ENCODE assay signal across 8 mouse cellular contexts in genomic region chr4:130574048-130574413, GRCm38 (mm10). TPM values are rescaled to one million over a fixed set of nuclear protein-coding genes. Genes with fewer than 3 reads are reported as not detected.
A peak's percentile ranks its signal among the peaks of the same experiment; 100 is the strongest.
DNase-seq lines count a peak whose midpoint lies in the region; ATAC-seq and TF ChIP-seq lines count a peak whose summit lies in the region.

Gene Nkain1 (minus strand): TSS chr4:130574173.

- H3K4me1 ChIP-seq in forebrain, postnatal 0 days (ENCODE audit: insufficient read depth), result peaks cover 20% of the 10 kb centered on the region
- H3K4me1 ChIP-seq in hindbrain, postnatal 0 days (ENCODE audit: insufficient read depth, low read length), result peaks cover 11% of the 10 kb centered on the region; the same call in 1 of the 2 replicates
- H3K4me1 ChIP-seq in midbrain, embryonic 15.5 days, result peaks cover 41% of the 10 kb centered on the region

- intact Hi-C loops in left cerebral cortex, postnatal 4 days (cut with DNase I), result no loop called here

- H3K9me3 ChIP-seq in forebrain, postnatal 0 days (ENCODE audit: low read length), result no peaks in the 10 kb centered on the region
- H3K9me3 ChIP-seq in hindbrain, postnatal 0 days (ENCODE audit: low read length), result no peaks in the 10 kb centered on the region
- H3K9me3 ChIP-seq in midbrain, embryonic 15.5 days, result no peaks in the 10 kb centered on the region

- no peak for TF ChIP-seq CTCF in forebrain, postnatal 0 days (IDR thresholded peaks at IDR 0.05; ENCODE audit: low read depth)
- no peak for TF ChIP-seq CTCF in hindbrain, postnatal 0 days (IDR thresholded peaks at IDR 0.05; ENCODE audit: low read depth)

- no peaks in the 10 kb centered on the region for H3K36me3 ChIP-seq in forebrain, postnatal 0 days (ENCODE audit: insufficient read depth)
- H3K36me3 ChIP-seq in hindbrain, postnatal 0 days (ENCODE audit: insufficient read depth, low read length), result no peaks in the 10 kb centered on the region
- H3K36me3 ChIP-seq in midbrain, embryonic 15.5 days (replicated peaks), result no peaks in the 10 kb centered on the region

- 10% methylated on average over 23 of the region's 41 CpGs for WGBS in forebrain, postnatal 0 days
- WGBS in hindbrain, postnatal 0 days, result 1% methylated on average over 9 of the region's 41 CpGs
- WGBS in midbrain, embryonic 15.5 days, result under 1% methylated on average over 24 of the region's 41 CpGs

- H3K4me3 ChIP-seq in forebrain, postnatal 0 days (ENCODE audit: low read depth, low read length), result peak within 1 kb of the TSS; percentile 84
- H3K4me3 ChIP-seq in hindbrain, postnatal 0 days (ENCODE audit: low read length), result peak within 1 kb of the TSS; percentile 83
- peak within 1 kb of the TSS; percentile 78 for H3K4me3 ChIP-seq in midbrain, embryonic 15.5 days

- H3K4me2 ChIP-seq in forebrain, postnatal 0 days (ENCODE audit: low read depth), result peak within 1 kb of the TSS; percentile 76
- H3K4me2 ChIP-seq in hindbrain, postnatal 0 days (ENCODE audit: low read depth, low read length), result peak within 1 kb of the TSS; percentile 78
- H3K4me2 ChIP-seq in midbrain, embryonic 15.5 days, result peak within 1 kb of the TSS; percentile 88

- peak within 1 kb of the TSS; percentile 92 for H3K9ac ChIP-seq in forebrain, postnatal 0 days
- peak within 1 kb of the TSS; percentile 80 for H3K9ac ChIP-seq in hindbrain, postnatal 0 days (replicated peaks; ENCODE audit: low read length)
- H3K9ac ChIP-seq in midbrain, embryonic 15.5 days, result peak within 1 kb of the TSS; percentile 93

- no peak for DNase-seq in frontal cortex, adult 2 months (ENCODE audit: extremely low spot score in 1 of 2, low spot score in 1 of 2)
- no peak for DNase-seq in frontal cortex, postnatal 25 days (ENCODE audit: low spot score in 2 of 2)
- no peak for DNase-seq in adrenal gland, adult 2 months
- peak; percentile 78 for DNase-seq in forebrain, postnatal 0 days
- DNase-seq in hindbrain, postnatal 0 days (ENCODE audit: low spot score), result peak; percentile 83
- DNase-seq in left cerebral cortex, postnatal 4 days, result peak; percentile 65
- no peak for DNase-seq in adipocyte (ENCODE audit: low spot score)

- peak; percentile 82 for ATAC-seq in forebrain, postnatal 0 days
- peak; percentile 66 for ATAC-seq in hindbrain, postnatal 0 days
- ATAC-seq in midbrain, embryonic 15.5 days (replicated peaks), result peak; percentile 83

- no peaks in the 10 kb centered on the region for H3K27me3 ChIP-seq in forebrain, postnatal 0 days (ENCODE audit: insufficient read depth, low read length)
- no peaks in the 10 kb centered on the region for H3K27me3 ChIP-seq in hindbrain, postnatal 0 days (ENCODE audit: insufficient read depth, low read length)
- H3K27me3 ChIP-seq in midbrain, embryonic 15.5 days (replicated peaks), result no peaks in the 10 kb centered on the region

- H3K27ac ChIP-seq in forebrain, postnatal 0 days (ENCODE audit: low read depth, low read length), result peak within 1 kb of the TSS; percentile 91
- H3K27ac ChIP-seq in hindbrain, postnatal 0 days, result peak within 1 kb of the TSS; percentile 87
- H3K27ac ChIP-seq in midbrain, embryonic 15.5 days, result peak within 1 kb of the TSS; percentile 90

RNA-seq across cellular contexts. Expression of gene Nkain1, which starts in this region (rescaled TPM):
- polyA plus RNA-seq in frontal cortex, adult 2 months (2012; rRNA removed), result 31.9 and 34.2 TPM in 2 replicates
- total RNA-seq in adrenal gland, adult 2 months (2021), result 10 to 100 TPM in 1 of 2 experiments, 1 to 10 TPM in 1; 4.4 to 15.1 TPM
- 24.3 and 24.6 TPM in 2 replicates for polyA plus RNA-seq in adrenal gland, adult 2 months (2012; rRNA removed)
- 231 and 267 TPM in 2 replicates for total RNA-seq in forebrain, postnatal 0 days (2014; rRNA removed)
- polyA plus RNA-seq in forebrain, postnatal 0 days (2015; fragmentation: Nextera tagmentation; extraction: Ambion mirVana), result 9.1 and 10.9 TPM in 2 replicates
- 313 and 323 TPM in 2 replicates for total RNA-seq in hindbrain, postnatal 0 days (2014; rRNA removed)
- 10.1 and 10.2 TPM in 2 replicates for polyA plus RNA-seq in hindbrain, postnatal 0 days (2015; fragmentation: Nextera tagmentation; extraction: Ambion mirVana)
- 100 to 1,000 TPM; 158 to 164 TPM for total RNA-seq in left cerebral cortex, postnatal 4 days (2021)
- 12.8 and 13.6 TPM in 2 replicates for polyA plus RNA-seq in midbrain, embryonic 15.5 days (2015; fragmentation: Nextera tagmentation; extraction: Ambion mirVana)

Comparison
In these comparisons a context has a peak if more than half of its experiments do, and no peak if none do; other contexts are left out.
1. RNA of gene Nkain1 (total RNA-seq): 313 to 323 TPM in hindbrain, postnatal 0 days, 231 to 267 TPM in forebrain, postnatal 0 days and 158 to 164 TPM in left cerebral cortex, postnatal 4 days; 4.4 to 15.1 TPM in adrenal gland, adult 2 months; every median in the first group is over 4 times any median in the second.
2. DNase-seq: peak in forebrain, postnatal 0 days (single experiment), hindbrain, postnatal 0 days (single experiment) and left cerebral cortex, postnatal 4 days (single experiment); none in frontal cortex, adult 2 months (0 of 2), frontal cortex, postnatal 25 days (0 of 2), adrenal gland, adult 2 months (single experiment) and adipocyte (single experiment).
3. Peak in every context shown above with its lines, with median percentiles within 50 percentile points of each other: ATAC-seq, H3K27ac ChIP-seq, H3K4me2 ChIP-seq, H3K4me3 ChIP-seq and H3K9ac ChIP-seq.